In the genomic region with DNA sequence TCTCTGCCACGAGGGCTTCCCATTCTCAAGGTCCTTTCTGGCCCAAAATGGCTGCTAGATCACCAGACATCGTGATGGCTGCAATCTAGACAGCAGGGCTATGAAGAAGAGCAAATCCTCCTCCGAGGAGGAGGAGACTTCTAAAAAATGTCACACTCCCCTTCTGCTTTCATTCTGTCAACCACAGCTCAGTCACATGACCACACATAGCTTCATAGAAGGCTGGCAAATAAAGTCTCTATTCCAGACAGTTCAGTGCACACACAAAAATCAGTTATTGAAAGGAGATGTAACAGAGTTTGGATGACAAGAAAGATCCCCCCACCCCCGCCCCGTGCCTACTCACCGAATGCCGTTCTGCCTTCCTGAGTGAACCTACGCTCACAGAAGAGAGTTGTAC, we compare ENCODE assay signal across 24 mouse cellular contexts. TPM values are rescaled to one million over a fixed set of nuclear protein-coding genes. Genes with fewer than 3 reads are reported as not detected.
A peak's percentile ranks its signal among the peaks of the same experiment; 100 is the strongest.
DNase-seq lines count a peak whose midpoint lies in the region; ATAC-seq and TF ChIP-seq lines count a peak whose summit lies in the region.
"Had no signal": no experiment of that assay in that cellular context is flagged by ENCODE, and none has a peak within 500 bp of the region (broad histone marks: within the 10 kb centered on the region; RNA-seq: fewer than 3 reads in every experiment).

No protein-coding gene starts in this region.

- in situ Hi-C loops in CH12.LX (cut with MboI; ENCODE audit: low pct_ligation_motif_present, low pct_unique_long_range_greater_than_20kb, low sequenced_read_pairs): no loop called here

- no peak for ATAC-seq in midbrain, embryonic 14.5 days (ENCODE audit: low FRiP score, low TSS enrichment)
- ATAC-seq: activated CD4-positive, CD25-positive, alpha-beta regulatory T cell, adult 4 months; CD4-positive, CD25-positive, alpha-beta regulatory T cell, adult 4 months; Patski had no signal

- H3ac ChIP-seq in C2C12 (ENCODE audit: control insufficient read depth, insufficient read length, low read depth): no peak overlapping the region
- H3ac ChIP-seq in myocyte (ENCODE audit: control insufficient read depth, insufficient read length): no peak overlapping the region

- peak; percentile 28 for DNase-seq in heart, adult 11 months
- no peak for DNase-seq in heart, adult 9 months (ENCODE audit: low spot score in 2 of 2)
- DNase-seq in CH12.LX (ENCODE audit: extremely low read depth): no peak
- DNase-seq in layer of hippocampus, postnatal 36 days: no peak
- no peak for DNase-seq in B cell, adult 2 months
- no peak for DNase-seq in midbrain, embryonic 14.5 days
- DNase-seq: adrenal gland, adult 2 months; adrenal gland, adult 8-10 months; adrenal gland, postnatal 10 days; adrenal gland, postnatal 14 days; adrenal gland, postnatal 25 days; adrenal gland, postnatal 36 days; cerebellum, adult 11 months; cerebellum, adult 11-12 months; cerebellum, adult 18-20 months; cerebellum, adult 2 months; cerebellum, adult 8-10 months had no signal

- H3K27me3 ChIP-seq in C2C12 (ENCODE audit: control insufficient read depth, insufficient read depth, insufficient read length) (no peaks in the 10 kb centered on the region), CH12.LX (replicated peaks) (no peaks in the 10 kb centered on the region), myocyte (ENCODE audit: control insufficient read depth, insufficient read depth, insufficient read length) (no peaks in the 10 kb centered on the region)
- no peaks in the 10 kb centered on the region for H3K27me3 ChIP-seq in midbrain, embryonic 14.5 days (ENCODE audit: control insufficient read depth, insufficient read depth, low read length)
- H3K27me3 ChIP-seq: Patski had no signal

- no peaks in the 10 kb centered on the region for H3K36me3 ChIP-seq in C2C12 (ENCODE audit: control insufficient read depth, insufficient read depth)
- H3K36me3 ChIP-seq in CH12.LX (replicated peaks in 1 of 2; ENCODE audit: control insufficient read depth in 1 of 2, insufficient read depth in 1 of 2, low read length in 1 of 2): no peaks in the 10 kb centered on the region
- H3K36me3 ChIP-seq in myocyte (ENCODE audit: control insufficient read depth, insufficient read depth): no peaks in the 10 kb centered on the region
- no peaks in the 10 kb centered on the region for H3K36me3 ChIP-seq in midbrain, embryonic 14.5 days (ENCODE audit: control insufficient read depth, insufficient read depth, low read length)
- H3K36me3 ChIP-seq: G1E had no signal

- no peak for TF ChIP-seq RAD21 in CH12.LX (IDR thresholded peaks at IDR 0.05; ENCODE audit: low read depth, low read length)

- no peak for TF ChIP-seq POLR2A in CH12.LX (IDR thresholded peaks at IDR 0.05; ENCODE audit: low read depth, low read length)
- no peak for TF ChIP-seq POLR2A in myocyte (IDR thresholded peaks at IDR 0.05; ENCODE audit: insufficient read length, low read depth)

- H3K4me3 ChIP-seq in C2C12 (ENCODE audit: insufficient read depth, poor library complexity, severe bottlenecking) (no peak overlapping the region), CH12.LX (replicated peaks in 1 of 3; ENCODE audit: low read depth in 2 of 3, low read length in 2 of 3, poor library complexity in 1 of 3) (no peak overlapping the region), myocyte (no peak overlapping the region)
- no peak overlapping the region for H3K4me3 ChIP-seq in midbrain, embryonic 14.5 days (replicated peaks; ENCODE audit: low read depth, low read length)

- dilution Hi-C loops in CH12.LX (cut with MboI; ENCODE audit: extremely low pct_ligation_motif_present, extremely low pct_unique_long_range_greater_than_20kb, low sequenced_read_pairs): no loop called here

- no peak for TF ChIP-seq CTCF in C2C12 (IDR thresholded peaks at IDR 0.05; ENCODE audit: control insufficient read depth, insufficient read depth, insufficient read length)
- no peak for TF ChIP-seq CTCF in CH12.LX (conservative IDR thresholded peaks at IDR 0.05 in 1 of 2, IDR thresholded peaks at IDR 0.05 in 1 of 2; ENCODE audit: low read depth in 2 of 2, low read length in 2 of 2)

- H3K79me3 ChIP-seq in C2C12 (ENCODE audit: low read depth): no peaks in the 10 kb centered on the region

- H3K79me2 ChIP-seq in C2C12 (ENCODE audit: control insufficient read depth, insufficient read depth) (no peaks in the 10 kb centered on the region), CH12.LX (replicated peaks; ENCODE audit: control insufficient read depth, extremely low read depth, insufficient read depth, poor library complexity, severe bottlenecking) (no peaks in the 10 kb centered on the region), myocyte (ENCODE audit: control insufficient read depth, insufficient read depth) (no peaks in the 10 kb centered on the region)

- TF ChIP-seq EP300 in CH12.LX (IDR thresholded peaks at IDR 0.05; ENCODE audit: low read length): no peak

- H3K27ac ChIP-seq in CH12.LX (ENCODE audit: insufficient read depth, low read depth): no peak overlapping the region
- no peak overlapping the region for H3K27ac ChIP-seq in midbrain, embryonic 14.5 days (replicated peaks; ENCODE audit: low read depth, low read length)

- H3K9ac ChIP-seq in CH12.LX (ENCODE audit: insufficient read depth, low read depth): no peak overlapping the region
- no peak overlapping the region for H3K9ac ChIP-seq in midbrain, embryonic 14.5 days (replicated peaks; ENCODE audit: low read length)

- peak overlapping the region; percentile 14; the same call in 1 of the 2 replicates for H3K4me2 ChIP-seq in CH12.LX (ENCODE audit: insufficient read depth, low read depth, poor library complexity, severe bottlenecking)
- no peak overlapping the region for H3K4me2 ChIP-seq in myocyte (ENCODE audit: low read depth)
- no peak overlapping the region for H3K4me2 ChIP-seq in midbrain, embryonic 14.5 days (ENCODE audit: low read length)

- H3K4me1 ChIP-seq in CH12.LX (ENCODE audit: control insufficient read depth in 1 of 2, insufficient read depth in 2 of 2): no peaks in the 10 kb centered on the region
- no peaks in the 10 kb centered on the region for H3K4me1 ChIP-seq in midbrain, embryonic 14.5 days (ENCODE audit: control insufficient read depth, insufficient read depth, low read length)

- WGBS in midbrain, embryonic 14.5 days: 92% methylated on average over 8 of the region's 8 CpGs

- no peaks in the 10 kb centered on the region for H3K9me3 ChIP-seq in CH12.LX (replicated peaks; ENCODE audit: low read length)
- H3K9me3 ChIP-seq in midbrain, embryonic 14.5 days (ENCODE audit: control insufficient read depth, low read length): no peaks in the 10 kb centered on the region
- H3K9me3 ChIP-seq: G1E had no signal

TF ChIP-seq in C2C12, 6 proteins besides CTCF, POLR2A, EP300 and RAD21:
- TF ChIP-seq MAX (IDR thresholded peaks at IDR 0.05) (no peak), MYOG (IDR thresholded peaks at IDR 0.05; ENCODE audit: control insufficient read depth, extremely low read depth, insufficient read length) (no peak), USF1 (IDR thresholded peaks at IDR 0.05; ENCODE audit: low read depth) (peak; percentile 64)
TF ChIP-seq in C2C12: peak in this region for 1.

TF ChIP-seq in CH12.LX, 34 proteins besides CTCF, POLR2A, EP300 and RAD21:
- TF ChIP-seq SIN3A (IDR thresholded peaks at IDR 0.05; ENCODE audit: low read length): no peak
TF ChIP-seq in CH12.LX: peak in this region for 0.

TF ChIP-seq in myocyte, 11 proteins besides CTCF, POLR2A, EP300 and RAD21:
- peak; percentile 64 for TF ChIP-seq USF1 (IDR thresholded peaks at IDR 0.05; ENCODE audit: low read depth)
- TF ChIP-seq CEBPB (IDR thresholded peaks at IDR 0.05; ENCODE audit: insufficient read depth, poor library complexity, severe bottlenecking): no peak
TF ChIP-seq in myocyte: peak in this region for 1.

RNA-seq across cellular contexts. Expression of gene Gdnf, which starts 37.7 kb away (rescaled TPM):
- polyA plus RNA-seq in C2C12 (2012; fragmentation: generic; extraction: Trizol): 4.2 TPM
- total RNA-seq in CH12.LX (2012; rRNA removed): not detected in 2 replicates
- not detected in 2 replicates for total RNA-seq in CH12.LX (2014; rRNA removed)
- not detected in 2 replicates for polyA plus RNA-seq in CH12.LX (2012; ENCODE audit: insufficient read length, low read depth)
- polyA plus RNA-seq in myocyte (2012; fragmentation: generic; extraction: Trizol): 2.8 TPM
- under 1 TPM in 1 of 2 experiments, not detected in 1; 0.12 TPM for total RNA-seq in layer of hippocampus, postnatal 36 days (2021)
- 0.11 and 0.14 TPM in 2 replicates for polyA plus RNA-seq in midbrain, embryonic 14.5 days (2014; fragmentation: Nextera tagmentation; extraction: Ambion mirVana)
- total RNA-seq: adrenal gland, postnatal 25 days; MEL had no signal
- polyA plus RNA-seq: activated CD4-positive, CD25-positive, alpha-beta regulatory T cell, adult 4 months; CD4-positive, CD25-positive, alpha-beta regulatory T cell, adult 4 months; G1E had no signal
